Mouse (Mus musculus) intestine, postnatal 0 days (tissue): ENCODE measurements around the gene Trak1. TPM values are rescaled to one million over a fixed set of nuclear protein-coding genes. Genes with fewer than 3 reads are reported as not detected.

Experiments used
- ATAC-seq: fragments of 200-750 bp; cut with Nextera tagmentation; 2 replicates; pipeline ENCODE4 v1.8.0; 2017; ENCODE audit warnings: mild to moderate bottlenecking, moderate TSS enrichment, moderate library complexity
- H3K27ac ChIP-seq: fragments of 300-500 bp; sonication (generic); 2 replicates; pipeline ENCODE4 v1.5.1; 2014; ENCODE audit warnings: mild to moderate bottlenecking, low read depth, low read length, moderate library complexity
- H3K27me3 ChIP-seq: fragments of 300-500 bp; sonication (generic); replicated peaks from 2 replicates; pipeline ENCODE4 v1.6.1; 2014; ENCODE audit warnings: low read length, mixed read lengths; ENCODE audit not compliant: control insufficient read depth, insufficient read depth
- H3K36me3 ChIP-seq: fragments of 300-500 bp; sonication (generic); 2 replicates; pipeline ENCODE4 v1.6.1; 2014; ENCODE audit warnings: mild to moderate bottlenecking, moderate library complexity; ENCODE audit not compliant: control insufficient read depth, insufficient read depth
- H3K4me1 ChIP-seq: fragments of 300-500 bp; sonication (generic); replicated peaks from 2 replicates; pipeline ENCODE4 v1.6.1; 2014; ENCODE audit warnings: antibody characterized with exemption, low read length, mixed read lengths; ENCODE audit not compliant: control insufficient read depth, insufficient read depth
- H3K4me2 ChIP-seq: fragments of 300-500 bp; sonication (generic); replicated peaks from 2 replicates; pipeline ENCODE4 v1.6.1; 2014; ENCODE audit warnings: low read depth, mild to moderate bottlenecking, moderate library complexity
- H3K4me3 ChIP-seq: fragments of 300-500 bp; sonication (generic); 2 replicates; pipeline ENCODE4 v1.5.1; 2014; ENCODE audit warnings: low read depth, low read length
- H3K9ac ChIP-seq: fragments of 300-500 bp; sonication (generic); 2 replicates; pipeline ENCODE4 v1.6.1; 2014; ENCODE audit warnings: mild to moderate bottlenecking, low read depth, low read length
- H3K9me3 ChIP-seq: fragments of 300-500 bp; sonication (generic); 2 replicates; pipeline ENCODE4 v1.6.1; 2016; ENCODE audit warnings: mixed run types; ENCODE audit not compliant: control insufficient read depth
- CTCF ChIP-seq: sonication (generic); IDR thresholded peaks from 2 replicates; pipeline ENCODE4 v1.5.1; 2016; ENCODE audit warnings: low read depth, mild to moderate bottlenecking, control low read depth, antibody characterized with exemption, moderate library complexity
- WGBS: fragments of 180-500 bp; shearing (Covaris S2); extraction: QIAGEN DNeasy Blood & Tissue Kit; methylation state at CpG from one replicate; pipeline ENCODE4 v1.1.7; 2014; 5-methylcytosine and 5-hydroxymethylcytosine counted together
- polyA plus RNA-seq: library from polyadenylated mRNA; unstranded; fragments of >200 nt; fragmentation: Nextera tagmentation; extraction: Ambion mirVana; gene quantifications from 2 replicates; pipeline ENCODE4 v1.2.1, GENCODE M21; 2015

Trak1 gene
- polyA plus RNA-seq, 1 experiment from 2014 or later: 16.3 TPM

DNA sequence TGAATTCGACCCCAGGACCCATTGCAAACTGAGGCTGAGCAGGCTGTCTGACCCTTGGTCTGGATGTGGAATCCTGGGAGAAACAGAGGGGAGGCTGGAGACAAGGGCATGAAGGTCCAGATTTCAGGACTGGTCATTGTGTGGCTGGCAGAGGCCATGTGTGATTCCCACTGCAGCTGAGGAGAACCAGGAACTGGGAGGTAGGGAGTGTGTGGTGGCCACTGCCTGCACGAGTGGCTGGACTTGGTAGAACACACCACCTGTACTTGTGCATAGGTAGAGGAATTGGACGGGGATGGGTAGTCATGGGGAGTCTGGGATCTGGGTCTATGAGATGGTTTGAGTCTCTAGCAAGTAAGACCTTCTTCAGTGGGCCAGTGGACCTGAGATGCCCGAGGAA lies 76.2 kb downstream of the Trak1 start:
- Histone ChIP-seq H3K4me2 (no peak overlapping the region), H3K4me1 (no peaks in the 10 kb centered on the region; the same call in 1 of the 2 replicates), H3K27me3 (no peaks in the 10 kb centered on the region), H3K27ac (no peak overlapping the region), H3K4me3 (no peak overlapping the region), H3K9ac (no peak overlapping the region), H3K9me3 (no peaks in the 10 kb centered on the region), H3K36me3 (no peaks in the 10 kb centered on the region)
- ATAC-seq: no peak
- no peak for TF ChIP-seq CTCF
- 70% methylated on average over 4 of the region's 4 CpGs for WGBS

DNA sequence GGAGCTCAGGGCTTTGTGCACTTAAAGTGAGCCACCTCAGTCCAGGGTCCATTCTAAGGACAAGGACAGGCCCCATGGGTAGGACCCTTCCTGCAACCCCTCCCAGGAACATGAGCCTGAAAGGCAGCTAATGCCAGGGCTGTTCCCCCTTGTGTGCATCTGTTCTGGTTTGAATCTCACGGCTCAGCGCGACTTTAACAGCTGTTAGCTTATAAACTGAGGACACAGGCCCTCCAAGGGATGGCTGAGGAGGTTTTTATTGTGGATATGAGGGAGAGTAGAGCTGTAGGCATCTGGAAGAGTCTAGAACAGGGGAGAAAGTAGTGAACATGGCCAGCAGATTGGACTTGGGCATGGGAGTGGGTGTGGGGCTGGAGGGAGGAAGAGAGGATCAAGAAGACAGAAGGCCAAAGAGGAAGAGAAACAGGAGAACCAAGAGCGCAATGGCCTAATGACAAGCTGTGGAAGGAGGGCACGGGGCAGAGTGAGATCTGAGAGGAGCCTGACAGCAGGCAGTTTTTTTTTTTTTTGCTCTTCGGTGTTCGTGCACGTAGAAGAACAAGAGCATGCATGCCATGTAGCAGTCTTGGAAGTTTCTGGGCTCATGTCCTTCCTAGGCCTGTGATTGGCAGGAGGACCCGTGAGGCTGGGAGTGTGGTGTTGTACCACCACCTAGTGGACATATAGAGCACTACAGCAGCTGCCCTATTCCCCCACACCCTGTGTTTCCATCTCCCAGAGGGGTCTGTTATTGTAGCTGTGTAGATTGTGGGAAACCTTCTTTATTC lies 77.0 kb downstream of the Trak1 start:
- TF ChIP-seq CTCF: peak; percentile 98

DNA sequence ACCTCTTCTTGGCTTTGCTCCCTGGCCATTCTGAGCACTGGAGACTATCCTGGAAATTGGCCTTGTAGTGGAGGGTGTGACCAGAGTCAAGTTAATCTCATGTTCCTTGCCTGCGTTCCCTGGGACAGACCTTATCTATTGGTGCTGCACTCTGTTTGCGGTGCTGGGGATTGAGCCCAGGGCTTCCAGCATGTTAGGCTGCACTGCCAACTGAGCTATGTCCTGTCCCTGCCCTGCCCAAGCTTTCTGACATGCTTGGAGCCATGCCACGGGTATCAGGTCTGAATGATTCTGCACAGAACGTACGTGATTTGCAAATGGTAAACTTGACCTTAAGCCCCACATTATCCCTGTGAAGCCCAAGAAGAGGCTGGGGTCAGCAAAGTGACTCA lies 77.6 kb downstream of the Trak1 start:
- no peak overlapping the region for H3K9ac ChIP-seq
- WGBS: 80% methylated on average over 5 of the region's 5 CpGs
- no peak overlapping the region for H3K4me3 ChIP-seq
- no peaks in the 10 kb centered on the region for H3K36me3 ChIP-seq
- TF ChIP-seq CTCF: no peak
- no peaks in the 10 kb centered on the region for H3K27me3 ChIP-seq
- H3K4me1 ChIP-seq: no peaks in the 10 kb centered on the region; the same call in 1 of the 2 replicates
- no peaks in the 10 kb centered on the region for H3K9me3 ChIP-seq
- no peak for ATAC-seq
- H3K4me2 ChIP-seq: no peak overlapping the region
- no peak overlapping the region for H3K27ac ChIP-seq

More for the DNA sequence above, 77.0 kb downstream of the Trak1 start:
- H3K4me2 ChIP-seq: no peak overlapping the region
- H3K4me3 ChIP-seq: no peak overlapping the region
- no peaks in the 10 kb centered on the region for H3K36me3 ChIP-seq
- no peaks in the 10 kb centered on the region; the same call in 1 of the 2 replicates for H3K4me1 ChIP-seq
- no peak overlapping the region for H3K27ac ChIP-seq
- WGBS: 35% methylated on average over 9 of the region's 9 CpGs
- ATAC-seq: 0 out of 2 replicates have a peak, but pooled peaks have one; percentile 18
- no peaks in the 10 kb centered on the region for H3K9me3 ChIP-seq
- H3K9ac ChIP-seq: no peak overlapping the region
- H3K27me3 ChIP-seq: no peaks in the 10 kb centered on the region

DNA sequence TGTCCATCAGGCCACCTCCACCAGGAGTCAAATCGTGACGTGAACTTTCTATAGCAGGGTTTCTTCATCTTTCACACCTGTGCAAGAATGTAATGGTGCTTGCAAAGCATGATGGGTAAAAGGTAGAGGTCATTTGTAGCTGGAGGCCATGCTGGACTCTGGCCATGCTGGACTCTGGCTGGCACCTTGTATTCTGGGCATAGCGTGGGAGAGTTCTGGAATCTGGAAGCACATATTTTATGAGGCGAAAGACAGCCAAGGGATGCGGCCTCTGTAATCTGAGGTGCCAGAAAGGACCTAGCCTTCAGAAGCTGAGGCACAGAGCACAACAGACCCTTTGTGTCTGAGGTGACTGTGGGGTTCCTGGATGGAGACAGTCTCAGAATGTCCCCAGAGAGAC lies 78.8 kb downstream of the Trak1 start:
- Histone ChIP-seq H3K27me3 (no peaks in the 10 kb centered on the region), H3K36me3 (no peaks in the 10 kb centered on the region; the same call in 1 of the 2 replicates), H3K27ac (no peak overlapping the region), H3K9me3 (no peaks in the 10 kb centered on the region), H3K4me3 (no peak overlapping the region), H3K4me1 (0 out of 2 replicates have a peak, but pooled peaks cover 5% of the 10 kb centered on the region), H3K4me2 (no peak overlapping the region), H3K9ac (no peak overlapping the region)
- ATAC-seq: no peak
- WGBS: 84% methylated on average over 5 of the region's 5 CpGs
- no peak for TF ChIP-seq CTCF

DNA sequence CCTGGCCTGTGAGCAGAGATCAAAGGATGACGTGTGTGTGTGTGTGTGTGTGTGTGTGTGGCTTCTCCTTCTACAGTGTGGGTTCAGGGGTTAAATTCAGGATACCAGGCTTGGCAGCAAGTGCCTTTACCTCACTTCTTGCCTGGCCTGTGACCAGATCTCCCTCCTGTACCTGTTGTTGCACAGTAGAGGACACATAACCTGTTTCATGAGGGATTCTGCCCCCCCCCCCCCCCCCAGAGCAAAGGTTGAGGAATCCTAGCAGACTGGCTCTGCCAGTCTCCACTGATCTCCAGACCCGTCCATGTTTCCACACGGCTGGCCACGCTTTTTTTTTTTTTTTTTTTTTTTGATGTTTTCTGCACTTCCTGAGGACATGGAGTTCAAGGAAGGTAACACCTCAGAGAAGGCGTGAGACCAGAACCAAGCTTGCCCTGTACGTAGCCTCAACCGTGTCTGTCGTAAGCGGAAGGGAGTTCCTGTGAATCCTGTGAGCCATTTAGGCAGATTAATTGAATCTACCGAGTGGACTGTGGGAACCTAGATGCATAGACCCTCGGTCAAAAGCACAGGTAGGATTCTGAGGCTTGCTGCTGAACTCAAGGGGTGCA lies 83.1 kb downstream of the Trak1 start:
- no peak overlapping the region for H3K9ac ChIP-seq
- H3K4me1 ChIP-seq: peaks cover 15% of the 10 kb centered on the region; the same call in 1 of the 2 replicates
- no peak for TF ChIP-seq CTCF
- H3K4me2 ChIP-seq: no peak overlapping the region
- no peaks in the 10 kb centered on the region; the same call in 1 of the 2 replicates for H3K36me3 ChIP-seq
- ATAC-seq: peak; percentile 51
- no peak overlapping the region for H3K4me3 ChIP-seq
- H3K9me3 ChIP-seq: no peaks in the 10 kb centered on the region
- H3K27me3 ChIP-seq: no peaks in the 10 kb centered on the region
- WGBS: 49% methylated on average over 11 of the region's 11 CpGs
- H3K27ac ChIP-seq: no peak overlapping the region

DNA sequence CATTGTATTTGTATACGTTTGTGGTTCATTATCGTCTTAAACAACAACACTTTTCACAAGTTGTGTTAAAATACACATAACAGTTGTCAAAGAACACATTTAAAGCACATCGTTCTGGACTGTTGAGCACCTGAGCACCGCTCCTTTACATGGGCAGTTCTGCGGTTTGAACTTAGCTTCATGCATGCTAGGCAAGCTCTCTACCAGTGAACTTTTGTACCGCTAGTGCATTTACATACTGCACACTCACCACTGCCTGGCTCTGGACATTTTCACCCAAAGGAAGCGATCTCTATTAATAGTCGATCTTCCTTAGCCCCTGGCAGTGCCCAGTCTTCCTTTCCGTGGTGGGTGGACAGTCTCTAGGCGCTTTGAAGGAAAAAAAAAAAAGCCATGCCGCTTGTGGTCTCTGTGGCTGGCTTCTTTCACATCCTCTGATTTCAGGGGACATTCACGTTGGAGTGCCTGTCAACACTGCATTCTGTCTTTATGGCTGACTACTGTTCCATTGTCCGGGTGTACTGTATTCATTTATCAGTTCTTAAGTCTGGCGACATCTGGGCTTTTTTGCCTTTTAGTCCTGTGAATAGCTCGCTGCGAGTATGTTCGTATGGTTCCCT lies 84.5 kb downstream of the Trak1 start:
- no peak for TF ChIP-seq CTCF
- H3K4me1 ChIP-seq: peaks cover 15% of the 10 kb centered on the region; the same call in 1 of the 2 replicates

More for the DNA sequence above, 84.5 kb downstream of the Trak1 start:
- Histone ChIP-seq H3K4me2 (peak overlapping the region; percentile 30; the same call in 1 of the 2 replicates), H3K4me3 (no peak overlapping the region), H3K27me3 (no peaks in the 10 kb centered on the region), H3K9ac (no peak overlapping the region), H3K27ac (no peak overlapping the region), H3K9me3 (no peaks in the 10 kb centered on the region), H3K36me3 (no peaks in the 10 kb centered on the region; the same call in 1 of the 2 replicates)
- 71% methylated on average over 17 of the region's 17 CpGs for WGBS
- ATAC-seq: no peak
